Comparison of ENCODE assay signal across 13 mouse cellular contexts in genomic region chr7:35172519-35172918, GRCm38 (mm10). TPM values are rescaled to one million over a fixed set of nuclear protein-coding genes. Genes with fewer than 3 reads are reported as not detected.
DNase-seq lines count a peak whose midpoint lies in the region; ATAC-seq and TF ChIP-seq lines count a peak whose summit lies in the region.
"Had no signal": no experiment of that assay in that cellular context is flagged by ENCODE, and none has a peak within 500 bp of the region (broad histone marks: within the 10 kb centered on the region; RNA-seq: fewer than 3 reads in every experiment).

No protein-coding gene starts in this region.

- no peaks in the 10 kb centered on the region for H3K36me3 ChIP-seq in forebrain, embryonic 10.5 days (replicated peaks)
- H3K36me3 ChIP-seq in forebrain, postnatal 0 days (ENCODE audit: insufficient read depth): no peaks in the 10 kb centered on the region
- no peaks in the 10 kb centered on the region for H3K36me3 ChIP-seq in midbrain, embryonic 10.5 days
- H3K36me3 ChIP-seq in midbrain, embryonic 14.5 days (ENCODE audit: control insufficient read depth, insufficient read depth, low read length): no peaks in the 10 kb centered on the region
- no peaks in the 10 kb centered on the region for H3K36me3 ChIP-seq in E14TG2a.4 (ENCODE audit: insufficient read depth, low read length)
- H3K36me3 ChIP-seq in embryonic facial prominence, embryonic 13.5 days: no peaks in the 10 kb centered on the region
- H3K36me3 ChIP-seq: embryonic facial prominence, embryonic 15.5 days had no signal

- 68% methylated on average over 4 of the region's 4 CpGs for WGBS in forebrain, embryonic 10.5 days
- 76% methylated on average over 4 of the region's 4 CpGs for WGBS in forebrain, postnatal 0 days
- WGBS in midbrain, embryonic 10.5 days: 82% methylated on average over 4 of the region's 4 CpGs
- 76% methylated on average over 4 of the region's 4 CpGs for WGBS in midbrain, embryonic 14.5 days
- 75% methylated on average over 4 of the region's 4 CpGs for WGBS in embryonic facial prominence, embryonic 13.5 days

- H3K4me2 ChIP-seq in forebrain, postnatal 0 days (ENCODE audit: low read depth): no peak overlapping the region
- no peak overlapping the region for H3K4me2 ChIP-seq in midbrain, embryonic 14.5 days (ENCODE audit: low read length)
- peak overlapping the region; percentile 49; the same call in 1 of the 2 replicates for H3K4me2 ChIP-seq in embryonic facial prominence, embryonic 13.5 days
- H3K4me2 ChIP-seq: liver, embryonic 11.5 days had no signal

- H3K9ac ChIP-seq in forebrain, postnatal 0 days: no peak overlapping the region
- no peak overlapping the region for H3K9ac ChIP-seq in midbrain, embryonic 14.5 days (replicated peaks; ENCODE audit: low read length)
- 0 out of 2 replicates have a peak overlapping the region, but pooled peaks have one; percentile 36 for H3K9ac ChIP-seq in embryonic facial prominence, embryonic 13.5 days
- H3K9ac ChIP-seq: embryonic facial prominence, embryonic 15.5 days; lung, embryonic 14.5 days had no signal

- TF ChIP-seq CTCF in forebrain, postnatal 0 days (IDR thresholded peaks at IDR 0.05; ENCODE audit: low read depth): no peak
- TF ChIP-seq CTCF in E14TG2a.4 (conservative IDR thresholded peaks at IDR 0.05; ENCODE audit: low read length): no peak

- peaks cover 46% of the 10 kb centered on the region for H3K27me3 ChIP-seq in forebrain, embryonic 10.5 days (ENCODE audit: poor library complexity, severe bottlenecking)
- H3K27me3 ChIP-seq in forebrain, postnatal 0 days (ENCODE audit: insufficient read depth, low read length): peaks cover 3% of the 10 kb centered on the region; the same call in 1 of the 2 replicates
- peaks cover 47% of the 10 kb centered on the region for H3K27me3 ChIP-seq in midbrain, embryonic 10.5 days (ENCODE audit: low read depth, poor library complexity, severe bottlenecking)
- H3K27me3 ChIP-seq in midbrain, embryonic 14.5 days (ENCODE audit: control insufficient read depth, insufficient read depth, low read length): no peaks in the 10 kb centered on the region
- peaks cover 52% of the 10 kb centered on the region for H3K27me3 ChIP-seq in E14TG2a.4 (ENCODE audit: insufficient read depth, low read length)
- peaks cover 24% of the 10 kb centered on the region for H3K27me3 ChIP-seq in embryonic facial prominence, embryonic 13.5 days

- 0 out of 2 replicates have a peak overlapping the region, but pooled peaks have one; percentile 37 for H3K4me3 ChIP-seq in forebrain, embryonic 10.5 days
- no peak overlapping the region for H3K4me3 ChIP-seq in forebrain, postnatal 0 days (ENCODE audit: low read depth, low read length)
- H3K4me3 ChIP-seq in midbrain, embryonic 10.5 days: peak overlapping the region; percentile 43; the same call in 1 of the 2 replicates
- no peak overlapping the region for H3K4me3 ChIP-seq in midbrain, embryonic 14.5 days (replicated peaks; ENCODE audit: low read depth, low read length)
- H3K4me3 ChIP-seq in E14TG2a.4 (replicated peaks; ENCODE audit: low read length): 0 out of 2 replicates have a peak overlapping the region, but pooled peaks have one; percentile 10
- H3K4me3 ChIP-seq in embryonic facial prominence, embryonic 13.5 days: no peak overlapping the region
- H3K4me3 ChIP-seq: embryonic facial prominence, embryonic 15.5 days; left cerebral cortex, adult 2 months had no signal

- DNase-seq in forebrain, embryonic 10.5 days (ENCODE audit: extremely low spot score, low spot score): no peak
- DNase-seq in forebrain, postnatal 0 days: no peak
- DNase-seq in midbrain, embryonic 10.5 days (ENCODE audit: low spot score): no peak
- no peak for DNase-seq in midbrain, embryonic 14.5 days
- no peak for DNase-seq in embryo, embryonic 11 days
- no peak for DNase-seq in layer of hippocampus, adult 11-12 months (ENCODE audit: low spot score)

- no peak for ATAC-seq in forebrain, postnatal 0 days
- no peak for ATAC-seq in midbrain, embryonic 14.5 days (ENCODE audit: low FRiP score, low TSS enrichment)
- no peak for ATAC-seq in embryonic facial prominence, embryonic 13.5 days (ENCODE audit: insufficient number of reproducible peaks, insufficient read depth, low FRiP score, low TSS enrichment, low read depth)

- H3K9me3 ChIP-seq in forebrain, embryonic 10.5 days: no peaks in the 10 kb centered on the region
- H3K9me3 ChIP-seq in forebrain, postnatal 0 days (ENCODE audit: low read length): no peaks in the 10 kb centered on the region
- no peaks in the 10 kb centered on the region for H3K9me3 ChIP-seq in midbrain, embryonic 10.5 days (replicated peaks)
- H3K9me3 ChIP-seq in midbrain, embryonic 14.5 days (ENCODE audit: control insufficient read depth, low read length): no peaks in the 10 kb centered on the region
- no peaks in the 10 kb centered on the region for H3K9me3 ChIP-seq in E14TG2a.4 (ENCODE audit: low read length)
- H3K9me3 ChIP-seq in embryonic facial prominence, embryonic 13.5 days: no peaks in the 10 kb centered on the region
- H3K9me3 ChIP-seq: embryonic facial prominence, embryonic 15.5 days had no signal

- H3K27ac ChIP-seq in forebrain, embryonic 10.5 days: 0 out of 2 replicates have a peak overlapping the region, but pooled peaks have one; percentile 51
- H3K27ac ChIP-seq in forebrain, postnatal 0 days (ENCODE audit: low read depth, low read length): no peak overlapping the region
- peak overlapping the region; percentile 67 for H3K27ac ChIP-seq in midbrain, embryonic 10.5 days (replicated peaks)
- H3K27ac ChIP-seq in midbrain, embryonic 14.5 days (replicated peaks; ENCODE audit: low read depth, low read length): no peak overlapping the region
- H3K27ac ChIP-seq in embryonic facial prominence, embryonic 13.5 days: no peak overlapping the region
- H3K27ac ChIP-seq: embryonic facial prominence, embryonic 15.5 days; left cerebral cortex, adult 2 months had no signal

- peaks cover 20% of the 10 kb centered on the region for H3K4me1 ChIP-seq in forebrain, embryonic 10.5 days
- H3K4me1 ChIP-seq in forebrain, postnatal 0 days (ENCODE audit: insufficient read depth): no peaks in the 10 kb centered on the region
- peaks cover 26% of the 10 kb centered on the region for H3K4me1 ChIP-seq in midbrain, embryonic 10.5 days
- 0 out of 2 replicates have a peak, but pooled peaks cover 2% of the 10 kb centered on the region for H3K4me1 ChIP-seq in midbrain, embryonic 14.5 days (ENCODE audit: control insufficient read depth, insufficient read depth, low read length)
- H3K4me1 ChIP-seq in E14TG2a.4 (replicated peaks; ENCODE audit: low read depth, low read length): peaks cover 65% of the 10 kb centered on the region
- H3K4me1 ChIP-seq in embryonic facial prominence, embryonic 13.5 days: peaks cover 9% of the 10 kb centered on the region; the same call in 1 of the 2 replicates

RNA-seq across cellular contexts. Expression of gene Slc7a10, which starts 13.7 kb away (rescaled TPM):
- polyA plus RNA-seq in forebrain, embryonic 10.5 days (2016; fragmentation: Nextera tagmentation; extraction: Ambion mirVana): 0.64 and 0.79 TPM in 2 replicates
- total RNA-seq in forebrain, postnatal 0 days (2014; rRNA removed): 12.3 and 12.7 TPM in 2 replicates
- polyA plus RNA-seq in forebrain, postnatal 0 days (2015; fragmentation: Nextera tagmentation; extraction: Ambion mirVana): 8.0 and 15.2 TPM in 2 replicates
- polyA plus RNA-seq in midbrain, embryonic 10.5 days (2016; fragmentation: Nextera tagmentation; extraction: Ambion mirVana): 0.17 and 0.35 TPM in 2 replicates
- 6.5 and 9.6 TPM in 2 replicates for polyA plus RNA-seq in midbrain, embryonic 14.5 days (2014; fragmentation: Nextera tagmentation; extraction: Ambion mirVana)
- polyA plus RNA-seq in embryonic facial prominence, embryonic 13.5 days (2015; fragmentation: Nextera tagmentation; extraction: Ambion mirVana): 5.3 and 5.5 TPM in 2 replicates
- total RNA-seq: ES-E14 had no signal

RNA-seq across cellular contexts. Expression of gene Lrp3, which starts 42.8 kb away (rescaled TPM):
- polyA plus RNA-seq in forebrain, embryonic 10.5 days (2016; fragmentation: Nextera tagmentation; extraction: Ambion mirVana): 11.5 and 11.9 TPM in 2 replicates
- 109 and 122 TPM in 2 replicates for total RNA-seq in forebrain, postnatal 0 days (2014; rRNA removed)
- polyA plus RNA-seq in forebrain, postnatal 0 days (2015; fragmentation: Nextera tagmentation; extraction: Ambion mirVana): 20.9 and 22.1 TPM in 2 replicates
- polyA plus RNA-seq in midbrain, embryonic 10.5 days (2016; fragmentation: Nextera tagmentation; extraction: Ambion mirVana): 11.9 and 13.5 TPM in 2 replicates
- 33.3 and 35.8 TPM in 2 replicates for polyA plus RNA-seq in midbrain, embryonic 14.5 days (2014; fragmentation: Nextera tagmentation; extraction: Ambion mirVana)
- 10.3 and 11.2 TPM in 2 replicates for polyA plus RNA-seq in embryonic facial prominence, embryonic 13.5 days (2015; fragmentation: Nextera tagmentation; extraction: Ambion mirVana)

RNA-seq across cellular contexts. Expression of gene Cebpa, which starts 53.4 kb away (rescaled TPM):
- 0.23 and 0.40 TPM in 2 replicates for polyA plus RNA-seq in forebrain, embryonic 10.5 days (2016; fragmentation: Nextera tagmentation; extraction: Ambion mirVana)
- 3.6 and 5.0 TPM in 2 replicates for total RNA-seq in forebrain, postnatal 0 days (2014; rRNA removed)
- polyA plus RNA-seq in forebrain, postnatal 0 days (2015; fragmentation: Nextera tagmentation; extraction: Ambion mirVana): 0.80 and 0.93 TPM in 2 replicates
- polyA plus RNA-seq in midbrain, embryonic 10.5 days (2016; fragmentation: Nextera tagmentation; extraction: Ambion mirVana): 0.35 and 0.38 TPM in 2 replicates
- 0.61 and 0.88 TPM in 2 replicates for polyA plus RNA-seq in midbrain, embryonic 14.5 days (2014; fragmentation: Nextera tagmentation; extraction: Ambion mirVana)
- polyA plus RNA-seq in embryonic facial prominence, embryonic 13.5 days (2015; fragmentation: Nextera tagmentation; extraction: Ambion mirVana): 5.3 and 5.5 TPM in 2 replicates

Comparison
In these comparisons a context has a peak if more than half of its experiments do, and no peak if none do; other contexts are left out.
1. H3K27ac ChIP-seq: peak in forebrain, embryonic 10.5 days (single experiment) and midbrain, embryonic 10.5 days (single experiment); none in forebrain, postnatal 0 days (single experiment), midbrain, embryonic 14.5 days (single experiment) and embryonic facial prominence, embryonic 13.5 days (single experiment).
2. H3K4me3 ChIP-seq: peak in forebrain, embryonic 10.5 days (single experiment), midbrain, embryonic 10.5 days (single experiment) and E14TG2a.4 (single experiment); none in forebrain, postnatal 0 days (single experiment), midbrain, embryonic 14.5 days (single experiment) and embryonic facial prominence, embryonic 13.5 days (single experiment).